Mouse (Mus musculus) hindbrain, embryonic 14.5 days (tissue): ENCODE measurements around the gene Mastl. TPM values are rescaled to one million over a fixed set of nuclear protein-coding genes. Genes with fewer than 3 reads are reported as not detected.
A peak's percentile ranks its signal among the peaks of the same experiment; 100 is the strongest.

Source experiments
- ATAC-seq: fragments of 200-750 bp; cut with Nextera tagmentation; 2 replicates; pipeline ENCODE4 v1.8.0; 2017; ENCODE audit warnings: moderate number of reproducible peaks, mild to moderate bottlenecking, moderate TSS enrichment, moderate library complexity; ENCODE audit not compliant: low FRiP score
- DNase-seq: peaks from one replicate; pipeline ENCODE4 v3.0.0-alpha.2; 2015; ENCODE audit warnings: low spot score
- H3K27ac ChIP-seq: fragments of 300-500 bp; sonication (generic); 2 replicates; pipeline ENCODE4 v1.5.1; 2014; ENCODE audit warnings: mild to moderate bottlenecking, moderate library complexity
- H3K27me3 ChIP-seq: fragments of 300-500 bp; sonication (generic); 2 replicates; pipeline ENCODE4 v1.6.1; 2014; ENCODE audit warnings: mild to moderate bottlenecking, low read length, mixed read lengths; ENCODE audit not compliant: control insufficient read depth, insufficient read depth
- H3K36me3 ChIP-seq: fragments of 300-500 bp; sonication (generic); replicated peaks from 2 replicates; pipeline ENCODE4 v1.6.1; 2014; ENCODE audit not compliant: control insufficient read depth, insufficient read depth
- H3K4me1 ChIP-seq: fragments of 300-500 bp; sonication (generic); replicated peaks from 2 replicates; pipeline ENCODE4 v1.6.1; 2014; ENCODE audit warnings: antibody characterized with exemption, low read length, mixed read lengths; ENCODE audit not compliant: control insufficient read depth, insufficient read depth
- H3K4me2 ChIP-seq: fragments of 300-500 bp; sonication (generic); replicated peaks from 2 replicates; pipeline ENCODE4 v1.6.1; 2014; ENCODE audit warnings: mild to moderate bottlenecking, moderate library complexity
- H3K4me3 ChIP-seq: fragments of 300-500 bp; sonication (generic); replicated peaks from 2 replicates; pipeline ENCODE4 v1.5.1; 2014; ENCODE audit warnings: mild to moderate bottlenecking, low read length
- H3K9ac ChIP-seq: fragments of 300-500 bp; sonication (generic); 2 replicates; pipeline ENCODE4 v1.6.1; 2014
- H3K9me3 ChIP-seq: fragments of 300-500 bp; sonication (generic); 2 replicates; pipeline ENCODE4 v1.6.1; 2016; ENCODE audit warnings: low read length; ENCODE audit not compliant: control insufficient read depth
- WGBS: fragments of 180-500 bp; shearing (Covaris S2); extraction: QIAGEN DNeasy Blood & Tissue Kit; methylation state at CpG from one replicate; pipeline ENCODE4 v1.1.7; 2014; 5-methylcytosine and 5-hydroxymethylcytosine counted together
- polyA plus RNA-seq: library from polyadenylated mRNA; unstranded; fragments of >200 nt; fragmentation: Nextera tagmentation; extraction: Ambion mirVana; gene quantifications from 2 replicates; pipeline ENCODE4 v1.2.1, GENCODE M21; 2014

The Mastl gene
- polyA plus RNA-seq, 1 experiment from 2014 or later: 3.2 TPM

- no peaks in the 10 kb centered on the region for H3K27me3 ChIP-seq
- no peak overlapping the region for H3K4me2 ChIP-seq
- H3K36me3 ChIP-seq: peaks cover 68% of the 10 kb centered on the region
- H3K4me3 ChIP-seq: no peak overlapping the region
- ATAC-seq (no peak), DNase-seq (no peak)
- H3K9ac ChIP-seq: no peak overlapping the region
- no peaks in the 10 kb centered on the region for H3K4me1 ChIP-seq
- no peaks in the 10 kb centered on the region for H3K9me3 ChIP-seq
- H3K27ac ChIP-seq: no peak overlapping the region
Observed at GRCm38 (mm10) chr2:23097028-23097427, 58.8 kb downstream of the Mastl start.

- H3K27ac ChIP-seq: no peak overlapping the region
- H3K4me2 ChIP-seq: no peak overlapping the region
- H3K4me1 ChIP-seq: no peaks in the 10 kb centered on the region
- H3K4me3 ChIP-seq: no peak overlapping the region
- 54% methylated on average over 5 of the region's 5 CpGs for WGBS
- no peaks in the 10 kb centered on the region for H3K9me3 ChIP-seq
- no peak overlapping the region for H3K9ac ChIP-seq
- ATAC-seq (no peak), DNase-seq (peak; percentile 50)
- H3K27me3 ChIP-seq: no peaks in the 10 kb centered on the region
- H3K36me3 ChIP-seq: peaks cover 89% of the 10 kb centered on the region
Observed at GRCm38 (mm10) chr2:23092216-23092615, 63.6 kb downstream of the Mastl start.

- H3K27me3 ChIP-seq: no peaks in the 10 kb centered on the region
- no peak overlapping the region for H3K27ac ChIP-seq
- H3K9ac ChIP-seq: no peak overlapping the region
- 98% methylated on average over 8 of the region's 8 CpGs for WGBS
- no peak overlapping the region for H3K4me3 ChIP-seq
- DNase-seq: no peak
- peaks cover 83% of the 10 kb centered on the region for H3K36me3 ChIP-seq
- H3K4me2 ChIP-seq: no peak overlapping the region
- no peaks in the 10 kb centered on the region for H3K4me1 ChIP-seq
- no peak for ATAC-seq
- H3K9me3 ChIP-seq: no peaks in the 10 kb centered on the region
Observed at GRCm38 (mm10) chr2:23084540-23084939, 71.3 kb downstream of the Mastl start.

GRCm38 (mm10) chr2:23078588-23078987, 77.2 kb downstream of the Mastl start:
- Histone ChIP-seq H3K9me3 (no peaks in the 10 kb centered on the region), H3K4me2 (no peak overlapping the region), H3K9ac (no peak overlapping the region), H3K36me3 (peaks cover 69% of the 10 kb centered on the region), H3K27ac (no peak overlapping the region), H3K4me3 (no peak overlapping the region), H3K4me1 (no peaks in the 10 kb centered on the region), H3K27me3 (no peaks in the 10 kb centered on the region)
- no peak for ATAC-seq
- WGBS: 100% methylated on average over 2 of the region's 2 CpGs
- DNase-seq: no peak

DNA sequence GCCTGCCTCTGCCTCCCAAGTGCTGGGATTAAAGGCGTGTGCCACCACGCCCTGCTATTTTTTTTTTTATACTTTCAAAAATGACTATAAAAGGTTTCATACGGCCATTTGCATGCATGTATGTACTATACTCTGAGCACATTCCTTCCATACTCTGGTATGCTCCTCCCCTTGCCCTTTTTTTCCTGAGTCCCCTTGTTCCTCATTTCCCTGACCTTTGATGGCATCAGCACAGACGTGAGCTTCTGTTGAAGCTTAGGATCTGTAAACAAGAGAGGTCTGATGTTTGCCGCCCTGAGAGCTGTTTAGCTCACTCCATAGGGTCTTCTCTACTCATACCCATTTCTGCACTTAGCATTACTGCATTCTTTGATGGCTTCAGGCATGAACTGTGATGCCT, 78.1 kb downstream of the Mastl start:
- DNase-seq (no peak), ATAC-seq (no peak)
- Histone ChIP-seq H3K9me3 (no peaks in the 10 kb centered on the region), H3K4me3 (no peak overlapping the region), H3K27ac (no peak overlapping the region), H3K4me2 (no peak overlapping the region), H3K36me3 (peaks cover 61% of the 10 kb centered on the region), H3K27me3 (no peaks in the 10 kb centered on the region), H3K9ac (no peak overlapping the region), H3K4me1 (no peaks in the 10 kb centered on the region)
- WGBS: 92% methylated on average over 5 of the region's 5 CpGs

DNA sequence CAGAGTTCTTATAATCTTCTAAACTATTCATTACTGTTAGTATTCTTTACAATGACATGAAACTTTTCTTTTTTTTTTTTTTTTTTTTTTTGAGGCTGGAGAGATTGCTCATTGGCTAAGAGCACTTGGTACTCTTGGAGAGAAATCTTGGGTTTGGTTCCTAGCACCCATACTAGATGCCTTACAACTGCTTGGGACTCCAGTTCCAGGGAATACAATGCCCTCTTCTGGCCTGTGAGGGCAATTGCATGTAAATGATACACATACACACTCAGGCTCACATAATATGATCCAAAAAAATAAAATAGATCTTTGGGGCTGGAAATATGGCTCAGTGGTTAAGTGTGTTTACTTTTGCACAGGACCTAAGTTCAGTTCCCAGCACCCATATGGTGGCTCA, 79.0 kb downstream of the Mastl start:
- H3K36me3 ChIP-seq: peaks cover 58% of the 10 kb centered on the region
- no peak overlapping the region for H3K27ac ChIP-seq

DNA sequence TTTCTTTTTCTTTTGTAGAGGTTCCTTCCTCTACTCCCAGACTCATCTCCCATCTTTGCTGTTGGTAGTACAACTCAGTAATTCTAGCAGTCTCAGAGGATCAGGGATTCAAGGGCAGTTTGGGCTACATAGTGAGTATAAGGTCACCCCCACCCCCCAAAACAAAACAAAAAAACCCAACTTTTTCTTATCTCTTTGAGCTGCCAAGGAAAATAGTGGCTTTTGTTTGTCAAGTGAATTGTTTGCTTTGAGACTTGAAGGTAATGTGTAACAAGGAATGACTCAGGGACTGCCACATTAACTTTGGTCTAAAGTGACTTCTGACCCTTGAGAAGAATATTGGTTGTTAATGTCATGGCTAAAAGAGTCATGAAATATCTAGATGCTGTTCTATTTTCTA, 80.0 kb downstream of the Mastl start:
- H3K4me3 ChIP-seq: no peak overlapping the region
- ATAC-seq (no peak), DNase-seq (no peak)
- no peak overlapping the region for H3K4me2 ChIP-seq
- H3K9me3 ChIP-seq: no peaks in the 10 kb centered on the region
- H3K9ac ChIP-seq: no peak overlapping the region
- H3K4me1 ChIP-seq: peaks cover 8% of the 10 kb centered on the region; the same call in 1 of the 2 replicates
- H3K36me3 ChIP-seq: peaks cover 52% of the 10 kb centered on the region
- no peaks in the 10 kb centered on the region for H3K27me3 ChIP-seq
- no peak overlapping the region for H3K27ac ChIP-seq

More for the DNA sequence above, 79.0 kb downstream of the Mastl start:
- Histone ChIP-seq H3K4me3 (no peak overlapping the region), H3K9me3 (no peaks in the 10 kb centered on the region), H3K4me2 (no peak overlapping the region), H3K27me3 (no peaks in the 10 kb centered on the region), H3K4me1 (peaks cover 2% of the 10 kb centered on the region; the same call in 1 of the 2 replicates), H3K9ac (no peak overlapping the region)
- ATAC-seq (no peak), DNase-seq (no peak)

DNA sequence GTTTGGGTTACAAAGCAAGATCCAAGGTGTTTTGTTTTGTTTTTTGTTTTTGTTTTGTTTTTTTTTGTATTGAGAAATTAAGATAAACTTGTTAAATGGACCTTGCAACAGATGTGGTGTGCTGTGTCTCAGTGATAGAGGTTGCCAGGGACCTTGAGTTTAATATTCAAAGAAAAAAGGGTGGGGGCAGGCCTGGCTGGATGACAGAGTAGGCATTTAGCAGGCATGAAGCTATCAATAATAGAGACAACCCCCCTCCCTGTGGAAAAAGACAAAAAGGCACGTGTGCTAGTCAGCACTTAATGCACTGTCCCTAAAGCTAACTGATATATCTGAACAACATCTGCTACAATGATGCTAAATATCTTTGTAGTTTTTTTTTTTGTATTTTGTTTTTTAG, 84.4 kb downstream of the Mastl start:
- peaks cover 22% of the 10 kb centered on the region for H3K4me1 ChIP-seq
- ATAC-seq: no peak
- 43% methylated on average over 1 of the region's 1 CpGs for whole genome bisulfite sequencing

GRCm38 (mm10) chr2:23070491-23070890, 85.3 kb downstream of the Mastl start:
- Histone ChIP-seq H3K4me3 (no peak overlapping the region), H3K4me2 (no peak overlapping the region), H3K4me1 (peaks cover 22% of the 10 kb centered on the region), H3K9me3 (no peaks in the 10 kb centered on the region), H3K27me3 (no peaks in the 10 kb centered on the region), H3K36me3 (peaks cover 14% of the 10 kb centered on the region), H3K9ac (no peak overlapping the region), H3K27ac (no peak overlapping the region)
- DNase-seq: no peak
- ATAC-seq: no peak
- WGBS: 95% methylated on average over 2 of the region's 2 CpGs

More for the DNA sequence above, 84.4 kb downstream of the Mastl start:
- H3K4me2 ChIP-seq: no peak overlapping the region
- H3K9ac ChIP-seq: no peak overlapping the region
- H3K27me3 ChIP-seq: no peaks in the 10 kb centered on the region
- H3K36me3 ChIP-seq: peaks cover 17% of the 10 kb centered on the region
- H3K9me3 ChIP-seq: no peaks in the 10 kb centered on the region
- DNase-seq: no peak
- no peak overlapping the region for H3K27ac ChIP-seq
- H3K4me3 ChIP-seq: no peak overlapping the region
